Mouse (Mus musculus): ENCODE data around the gene Syna. TPM values are rescaled to one million over a fixed set of nuclear protein-coding genes. Genes with fewer than 3 reads are reported as not detected.

Gene Syna
- polyA plus RNA-seq, 1 experiment from 2014 or later = not detected

- Histone ChIP-seq H3K4me3 (ENCODE audit: low read depth, low read length) (no peak overlapping the region), H3K4me1 (ENCODE audit: control insufficient read depth, insufficient read depth, low read length) (peaks cover 8% of the 10 kb centered on the region)
These were observed 10.3 kb downstream of the Syna start for GRCm38 (mm10) chr5:134549640-134550168.

GRCm38 (mm10) chr5:134548306-134548705, 11.7 kb downstream of the Syna start:
- Histone ChIP-seq H3K9me3 (replicated peaks; ENCODE audit: control insufficient read depth, low read length) (no peaks in the 10 kb centered on the region), H3K9ac (replicated peaks; ENCODE audit: low read length) (no peak overlapping the region), H3K27ac (replicated peaks; ENCODE audit: low read depth, low read length) (no peak overlapping the region), H3K4me1 (ENCODE audit: control insufficient read depth, insufficient read depth, low read length) (peaks cover 8% of the 10 kb centered on the region), H3K27me3 (ENCODE audit: control insufficient read depth, insufficient read depth, low read length) (no peaks in the 10 kb centered on the region), H3K4me2 (ENCODE audit: low read depth, low read length) (no peak overlapping the region), H3K36me3 (replicated peaks; ENCODE audit: control insufficient read depth, insufficient read depth, low read depth, low read length) (no peaks in the 10 kb centered on the region), H3K4me3 (ENCODE audit: low read depth, low read length) (no peak overlapping the region)
- DNase-seq (ENCODE audit: low spot score) (no peak), ATAC-seq (replicated peaks; ENCODE audit: insufficient number of reproducible peaks, low FRiP score, low TSS enrichment, low read depth) (no peak)
- 41% methylated on average over 5 of the region's 5 CpGs for WGBS

More at GRCm38 (mm10) chr5:134549640-134550168, 10.3 kb downstream of the Syna start:
- no peak for DNase-seq (ENCODE audit: low spot score)
- H3K36me3 ChIP-seq (replicated peaks; ENCODE audit: control insufficient read depth, insufficient read depth, low read depth, low read length) = no peaks in the 10 kb centered on the region
- no peak for ATAC-seq (replicated peaks; ENCODE audit: insufficient number of reproducible peaks, low FRiP score, low TSS enrichment, low read depth)
- no peaks in the 10 kb centered on the region for H3K9me3 ChIP-seq (replicated peaks; ENCODE audit: control insufficient read depth, low read length)
- no peak overlapping the region for H3K9ac ChIP-seq (replicated peaks; ENCODE audit: low read length)
- H3K4me2 ChIP-seq (ENCODE audit: low read depth, low read length) = no peak overlapping the region
- WGBS = 81% methylated on average over 2 of the region's 3 CpGs
- H3K27me3 ChIP-seq (ENCODE audit: control insufficient read depth, insufficient read depth, low read length) = no peaks in the 10 kb centered on the region
- H3K27ac ChIP-seq (replicated peaks; ENCODE audit: low read depth, low read length) = no peak overlapping the region

- no peak for DNase-seq (ENCODE audit: low spot score)
- H3K4me1 ChIP-seq (ENCODE audit: control insufficient read depth, insufficient read depth, low read length) = peaks cover 8% of the 10 kb centered on the region
- no peak overlapping the region for H3K9ac ChIP-seq (replicated peaks; ENCODE audit: low read length)
- H3K4me2 ChIP-seq (ENCODE audit: low read depth, low read length) = no peak overlapping the region
- WGBS = 86% methylated on average over 7 of the region's 7 CpGs
- H3K9me3 ChIP-seq (replicated peaks; ENCODE audit: control insufficient read depth, low read length) = no peaks in the 10 kb centered on the region
- H3K4me3 ChIP-seq (ENCODE audit: low read depth, low read length) = no peak overlapping the region
- ATAC-seq (replicated peaks; ENCODE audit: insufficient number of reproducible peaks, low FRiP score, low TSS enrichment, low read depth) = no peak
- H3K27me3 ChIP-seq (ENCODE audit: control insufficient read depth, insufficient read depth, low read length) = no peaks in the 10 kb centered on the region
- H3K27ac ChIP-seq (replicated peaks; ENCODE audit: low read depth, low read length) = no peak overlapping the region
- no peaks in the 10 kb centered on the region for H3K36me3 ChIP-seq (replicated peaks; ENCODE audit: control insufficient read depth, insufficient read depth, low read depth, low read length)
These were observed 13.2 kb downstream of the Syna start for GRCm38 (mm10) chr5:134546790-134547189.

GRCm38 (mm10) chr5:134545242-134545629, 14.7 kb downstream of the Syna start:
- Histone ChIP-seq H3K4me1 (ENCODE audit: control insufficient read depth, insufficient read depth, low read length) (0 out of 2 replicates have a peak, but pooled peaks cover under 1% of the 10 kb centered on the region), H3K9ac (replicated peaks; ENCODE audit: low read length) (no peak overlapping the region), H3K9me3 (replicated peaks; ENCODE audit: control insufficient read depth, low read length) (no peaks in the 10 kb centered on the region), H3K4me3 (ENCODE audit: low read depth, low read length) (no peak overlapping the region), H3K27me3 (ENCODE audit: control insufficient read depth, insufficient read depth, low read length) (no peaks in the 10 kb centered on the region), H3K4me2 (ENCODE audit: low read depth, low read length) (no peak overlapping the region), H3K27ac (replicated peaks; ENCODE audit: low read depth, low read length) (no peak overlapping the region), H3K36me3 (replicated peaks; ENCODE audit: control insufficient read depth, insufficient read depth, low read depth, low read length) (no peaks in the 10 kb centered on the region)
- no peak for ATAC-seq (replicated peaks; ENCODE audit: insufficient number of reproducible peaks, low FRiP score, low TSS enrichment, low read depth)
- no peak for DNase-seq (ENCODE audit: low spot score)
- WGBS = 49% methylated on average over 3 of the region's 3 CpGs

GRCm38 (mm10) chr5:134544516-134545241, 15.3 kb downstream of the Syna start:
- peaks cover 6% of the 10 kb centered on the region; the same call in 1 of the 2 replicates for H3K4me1 ChIP-seq (ENCODE audit: control insufficient read depth, insufficient read depth, low read length)
- WGBS = 66% methylated on average over 19 of the region's 19 CpGs
- H3K4me3 ChIP-seq (ENCODE audit: low read depth, low read length) = no peak overlapping the region
- no peaks in the 10 kb centered on the region for H3K9me3 ChIP-seq (replicated peaks; ENCODE audit: control insufficient read depth, low read length)
- no peak overlapping the region for H3K27ac ChIP-seq (replicated peaks; ENCODE audit: low read depth, low read length)
- no peak overlapping the region for H3K4me2 ChIP-seq (ENCODE audit: low read depth, low read length)
- no peaks in the 10 kb centered on the region for H3K27me3 ChIP-seq (ENCODE audit: control insufficient read depth, insufficient read depth, low read length)
- H3K9ac ChIP-seq (replicated peaks; ENCODE audit: low read length) = no peak overlapping the region
- DNase-seq (ENCODE audit: low spot score) = peak; percentile 55
- no peak for ATAC-seq (replicated peaks; ENCODE audit: insufficient number of reproducible peaks, low FRiP score, low TSS enrichment, low read depth)
- H3K36me3 ChIP-seq (replicated peaks; ENCODE audit: control insufficient read depth, insufficient read depth, low read depth, low read length) = no peaks in the 10 kb centered on the region

- no peak for ATAC-seq (replicated peaks; ENCODE audit: insufficient number of reproducible peaks, low FRiP score, low TSS enrichment, low read depth)
- H3K27ac ChIP-seq (replicated peaks; ENCODE audit: low read depth, low read length) = no peak overlapping the region
- 28% methylated on average over 7 of the region's 7 CpGs for WGBS
- H3K4me2 ChIP-seq (ENCODE audit: low read depth, low read length) = no peak overlapping the region
- peaks cover 4% of the 10 kb centered on the region for H3K36me3 ChIP-seq (replicated peaks; ENCODE audit: control insufficient read depth, insufficient read depth, low read depth, low read length)
- no peaks in the 10 kb centered on the region; the same call in 1 of the 2 replicates for H3K9me3 ChIP-seq (replicated peaks; ENCODE audit: control insufficient read depth, low read length)
- no peak overlapping the region for H3K4me3 ChIP-seq (ENCODE audit: low read depth, low read length)
- no peak for DNase-seq (ENCODE audit: low spot score)
- no peak overlapping the region for H3K9ac ChIP-seq (replicated peaks; ENCODE audit: low read length)
- peaks cover 8% of the 10 kb centered on the region; the same call in 1 of the 2 replicates for H3K4me1 ChIP-seq (ENCODE audit: control insufficient read depth, insufficient read depth, low read length)
- H3K27me3 ChIP-seq (ENCODE audit: control insufficient read depth, insufficient read depth, low read length) = no peaks in the 10 kb centered on the region
These were observed 18.3 kb downstream of the Syna start for GRCm38 (mm10) chr5:134541640-134542039.

- Histone ChIP-seq H3K27me3 (ENCODE audit: control insufficient read depth, insufficient read depth, low read length) (no peaks in the 10 kb centered on the region), H3K4me1 (ENCODE audit: control insufficient read depth, insufficient read depth, low read length) (peaks cover 8% of the 10 kb centered on the region; the same call in 1 of the 2 replicates), H3K4me2 (ENCODE audit: low read depth, low read length) (no peak overlapping the region), H3K9me3 (replicated peaks; ENCODE audit: control insufficient read depth, low read length) (no peaks in the 10 kb centered on the region; the same call in 1 of the 2 replicates), H3K36me3 (replicated peaks; ENCODE audit: control insufficient read depth, insufficient read depth, low read depth, low read length) (peaks cover 4% of the 10 kb centered on the region), H3K9ac (replicated peaks; ENCODE audit: low read length) (no peak overlapping the region), H3K4me3 (ENCODE audit: low read depth, low read length) (no peak overlapping the region), H3K27ac (replicated peaks; ENCODE audit: low read depth, low read length) (no peak overlapping the region)
- 59% methylated on average over 6 of the region's 6 CpGs for WGBS
- no peak for DNase-seq (ENCODE audit: low spot score)
- ATAC-seq (replicated peaks; ENCODE audit: insufficient number of reproducible peaks, low FRiP score, low TSS enrichment, low read depth) = no peak
These were observed 19.1 kb downstream of the Syna start for GRCm38 (mm10) chr5:134540881-134541280.

- peaks cover 4% of the 10 kb centered on the region for H3K36me3 ChIP-seq (replicated peaks; ENCODE audit: control insufficient read depth, insufficient read depth, low read depth, low read length)
- WGBS = 4% methylated on average over 3 of the region's 3 CpGs
- peak overlapping the region; percentile 32; the same call in 1 of the 2 replicates for H3K9ac ChIP-seq (replicated peaks; ENCODE audit: low read length)
- DNase-seq (ENCODE audit: low spot score) (peak; percentile 81), ATAC-seq (replicated peaks; ENCODE audit: insufficient number of reproducible peaks, low FRiP score, low TSS enrichment, low read depth) (peak; percentile 61; the same call in 1 of the 2 replicates)
- no peaks in the 10 kb centered on the region for H3K27me3 ChIP-seq (ENCODE audit: control insufficient read depth, insufficient read depth, low read length)
- no peak overlapping the region for H3K4me3 ChIP-seq (ENCODE audit: low read depth, low read length)
- peaks cover 8% of the 10 kb centered on the region; the same call in 1 of the 2 replicates for H3K4me1 ChIP-seq (ENCODE audit: control insufficient read depth, insufficient read depth, low read length)
- no peaks in the 10 kb centered on the region; the same call in 1 of the 2 replicates for H3K9me3 ChIP-seq (replicated peaks; ENCODE audit: control insufficient read depth, low read length)
- H3K4me2 ChIP-seq (ENCODE audit: low read depth, low read length) = no peak overlapping the region; the same call in 1 of the 2 replicates
- H3K27ac ChIP-seq (replicated peaks; ENCODE audit: low read depth, low read length) = peak overlapping the region; percentile 73
These were observed 20.1 kb downstream of the Syna start for GRCm38 (mm10) chr5:134539891-134540290.

All from embryonic facial prominence, embryonic 11.5 days (tissue).